Mouse (Mus musculus) heart, embryonic 13.5 days (tissue): Measurements from ENCODE around the gene P2ry4. TPM values are rescaled to one million over a fixed set of nuclear protein-coding genes. Genes with fewer than 3 reads are reported as not detected.

Experiments used
- ATAC-seq: fragments of 200-750 bp; cut with Nextera tagmentation; 2 replicates; pipeline ENCODE4 v1.8.0; 2017; ENCODE audit warnings: moderate TSS enrichment; ENCODE audit not compliant: insufficient number of reproducible peaks, low FRiP score, low TSS enrichment; ENCODE audit errors: extremely low read depth
- H3K27ac ChIP-seq: fragments of 300-500 bp; sonication (generic); replicated peaks from 2 replicates; pipeline ENCODE4 v1.5.1; 2015; ENCODE audit warnings: moderate library complexity, mild to moderate bottlenecking, inconsistent platforms
- H3K27me3 ChIP-seq: fragments of 300-500 bp; sonication (generic); replicated peaks from 2 replicates; pipeline ENCODE4 v1.6.1; 2015; ENCODE audit warnings: mild to moderate bottlenecking, inconsistent platforms
- H3K36me3 ChIP-seq: fragments of 300-500 bp; sonication (generic); 2 replicates; pipeline ENCODE4 v1.6.1; 2015; ENCODE audit warnings: mild to moderate bottlenecking, inconsistent platforms
- H3K4me1 ChIP-seq: fragments of 300-500 bp; sonication (generic); 2 replicates; pipeline ENCODE4 v1.6.1; 2015; ENCODE audit warnings: inconsistent platforms
- H3K4me2 ChIP-seq: fragments of 300-500 bp; sonication (generic); 2 replicates; pipeline ENCODE4 v1.6.1; 2015; ENCODE audit warnings: inconsistent platforms, mild to moderate bottlenecking, moderate library complexity
- H3K4me3 ChIP-seq: fragments of 300-500 bp; sonication (generic); 2 replicates; pipeline ENCODE4 v1.5.1; 2015; ENCODE audit warnings: moderate library complexity, mild to moderate bottlenecking, inconsistent platforms
- H3K9ac ChIP-seq: fragments of 300-500 bp; sonication (generic); 2 replicates; pipeline ENCODE4 v1.6.1; 2015; ENCODE audit warnings: inconsistent platforms, mild to moderate bottlenecking, moderate library complexity
- H3K9me3 ChIP-seq: fragments of 300-500 bp; sonication (generic); 2 replicates; pipeline ENCODE4 v1.6.1; 2016; ENCODE audit warnings: inconsistent platforms
- WGBS: fragments of 180-500 bp; shearing (Covaris S2); methylation state at CpG from one replicate; pipeline ENCODE4 v1.1.7; 2015; ENCODE audit warnings: mixed read lengths; 5-methylcytosine and 5-hydroxymethylcytosine counted together
- polyA plus RNA-seq: library from polyadenylated mRNA; unstranded; fragments of >200 nt; fragmentation: Nextera tagmentation; extraction: Ambion mirVana; gene quantifications from 2 replicates; pipeline ENCODE4 v1.2.1, GENCODE M21; 2015

P2ry4 gene
- polyA plus RNA-seq, 1 experiment from 2014 or later: not detected

DNA sequence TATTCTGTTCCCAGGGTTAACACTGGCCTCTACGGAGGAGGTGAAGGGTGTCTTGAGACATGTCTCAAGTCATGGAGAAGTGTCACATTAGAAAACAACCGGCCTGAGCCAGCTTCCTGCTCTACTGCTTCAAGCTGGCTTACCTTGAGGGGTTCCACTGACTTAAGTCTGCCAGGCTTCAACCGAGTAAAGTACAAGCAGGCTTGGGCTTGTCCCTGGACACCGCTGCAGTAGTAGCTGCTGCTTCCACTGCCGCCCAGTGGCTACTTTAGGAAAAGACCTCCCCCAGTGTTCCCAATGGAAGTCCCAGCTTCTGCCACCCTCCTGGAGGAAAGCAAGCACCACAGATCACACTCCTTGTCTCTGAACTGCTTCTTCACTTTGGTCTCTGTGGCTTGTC, 2.8 kb upstream of the P2ry4 start:
- no peak overlapping the region for H3K9ac ChIP-seq
- H3K4me2 ChIP-seq: no peak overlapping the region
- H3K27me3 ChIP-seq: peaks cover 31% of the 10 kb centered on the region
- no peak overlapping the region for H3K4me3 ChIP-seq
- H3K4me1 ChIP-seq: peaks cover 2% of the 10 kb centered on the region; the same call in 1 of the 2 replicates
- WGBS: 22% methylated on average over 5 of the region's 5 CpGs
- H3K36me3 ChIP-seq: no peaks in the 10 kb centered on the region
- no peak overlapping the region for H3K27ac ChIP-seq
- ATAC-seq: no peak
- H3K9me3 ChIP-seq: no peaks in the 10 kb centered on the region

DNA sequence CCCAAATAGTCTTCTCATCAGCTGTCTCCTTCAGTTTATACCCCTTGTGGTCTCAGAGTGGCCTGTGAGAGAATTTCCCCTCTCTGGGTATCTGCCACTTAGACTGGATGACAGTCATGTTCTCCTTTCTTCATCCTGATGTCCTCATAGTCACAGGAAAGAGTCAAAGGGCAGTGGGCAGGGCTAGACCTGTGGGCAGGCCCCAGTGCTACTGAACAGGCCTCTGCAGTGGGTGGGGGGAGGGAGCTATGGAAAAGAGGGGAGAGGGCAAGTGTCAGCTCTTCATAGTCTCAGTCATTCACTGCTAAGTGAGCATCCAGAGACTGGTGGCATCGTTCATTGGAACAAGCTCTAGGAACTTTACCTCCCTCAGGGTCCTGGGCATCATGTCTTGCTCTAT, 22.7 kb downstream of the P2ry4 start, which contains the start of gene Awat1:
Awat1 (plus strand) TSS at position 301 of the 400 bp plus-strand sequence.
- H3K9me3 ChIP-seq: no peaks in the 10 kb centered on the region
- 79% methylated on average over 1 of the region's 1 CpGs for WGBS
- no peak within 1 kb of the TSS for H3K4me3 ChIP-seq
- H3K4me1 ChIP-seq: no peaks in the 10 kb centered on the region
- no peak within 1 kb of the TSS for H3K9ac ChIP-seq
- no peak within 1 kb of the TSS for H3K4me2 ChIP-seq
- no peaks in the 10 kb centered on the region for H3K36me3 ChIP-seq
- no peak for ATAC-seq
- peaks cover 5% of the 10 kb centered on the region; the same call in 1 of the 2 replicates for H3K27me3 ChIP-seq
- no peak within 1 kb of the TSS for H3K27ac ChIP-seq

DNA sequence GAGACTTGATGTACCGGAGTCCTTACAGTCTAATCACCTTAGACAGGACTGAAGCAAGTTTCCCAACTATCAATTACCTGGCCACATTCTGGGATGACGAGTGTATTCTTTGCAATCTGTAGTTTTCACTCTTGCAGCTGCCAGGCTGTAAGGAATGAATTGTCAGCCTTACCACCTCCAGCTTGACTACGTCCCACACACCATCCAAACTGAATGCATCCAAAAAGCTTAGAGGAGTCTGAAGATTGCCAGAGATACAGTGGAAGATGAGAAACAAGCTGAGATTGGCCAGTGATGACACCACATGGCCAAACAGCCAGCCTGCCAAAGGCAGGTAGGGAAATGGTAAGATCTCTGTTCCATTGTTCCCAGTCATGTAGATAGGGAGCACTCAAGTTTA, 29.0 kb downstream of the P2ry4 start:
- WGBS: 80% methylated on average over 3 of the region's 3 CpGs
- no peaks in the 10 kb centered on the region for H3K4me1 ChIP-seq
- ATAC-seq: no peak
- H3K4me3 ChIP-seq: no peak overlapping the region
- H3K9ac ChIP-seq: no peak overlapping the region
- H3K36me3 ChIP-seq: no peaks in the 10 kb centered on the region
- H3K27ac ChIP-seq: no peak overlapping the region
- H3K9me3 ChIP-seq: no peaks in the 10 kb centered on the region
- no peak overlapping the region for H3K4me2 ChIP-seq
- peaks cover 5% of the 10 kb centered on the region; the same call in 1 of the 2 replicates for H3K27me3 ChIP-seq

DNA sequence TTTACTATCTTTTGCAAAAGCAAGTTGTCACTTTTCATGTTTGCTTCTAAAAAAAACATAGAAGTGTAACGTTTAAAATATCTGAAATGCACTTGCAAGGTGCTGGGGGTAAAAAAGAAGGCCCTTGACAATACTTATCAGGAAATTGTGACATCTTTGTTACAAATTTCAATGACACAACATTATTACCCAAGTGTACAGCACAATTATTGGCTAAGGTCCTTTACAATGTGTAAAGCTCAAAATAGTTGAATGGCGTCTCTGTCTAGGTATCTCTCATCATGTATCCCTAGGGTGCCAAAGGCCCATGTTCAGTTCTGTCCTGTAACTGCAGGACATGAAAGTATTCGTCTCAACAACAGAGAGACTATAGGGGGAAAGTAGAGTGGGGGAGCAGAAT, 38.6 kb downstream of the P2ry4 start:
- 64% methylated on average over 3 of the region's 3 CpGs for WGBS
- H3K9me3 ChIP-seq: no peaks in the 10 kb centered on the region
- no peak overlapping the region for H3K27ac ChIP-seq
- ATAC-seq: no peak
- H3K4me3 ChIP-seq: no peak overlapping the region
- no peaks in the 10 kb centered on the region; the same call in 1 of the 2 replicates for H3K27me3 ChIP-seq
- H3K9ac ChIP-seq: no peak overlapping the region
- H3K4me2 ChIP-seq: no peak overlapping the region
- no peaks in the 10 kb centered on the region for H3K4me1 ChIP-seq
- no peaks in the 10 kb centered on the region for H3K36me3 ChIP-seq

Other genes with a start within 250 kb of the P2ry4 start
- gene Otud6a, start 165.9 kb downstream of the P2ry4 start, polyA plus RNA-seq: not detected in 2 replicates
- gene Awat2, start 152.2 kb downstream of the P2ry4 start, polyA plus RNA-seq: not detected in 2 replicates
- gene Igbp1, start 100.6 kb downstream of the P2ry4 start, polyA plus RNA-seq: 25.4 and 27.3 TPM in 2 replicates
- not detected in 2 replicates for gene Dgat2l6, start 70.0 kb downstream of the P2ry4 start, polyA plus RNA-seq
- gene Awat1, start 22.6 kb downstream of the P2ry4 start, polyA plus RNA-seq: not detected in 2 replicates
- 0.70 and 2.0 TPM in 2 replicates for gene Arr3, start 10.6 kb upstream of the P2ry4 start, polyA plus RNA-seq
- 21.1 and 22.0 TPM in 2 replicates for gene Kif4, start 30.9 kb upstream of the P2ry4 start, polyA plus RNA-seq
- 88.2 and 103 TPM in 2 replicates for gene Pdzd11, start 31.7 kb upstream of the P2ry4 start, polyA plus RNA-seq
- gene Gdpd2, start 135.0 kb upstream of the P2ry4 start, polyA plus RNA-seq: 0.71 and 1.5 TPM in 2 replicates
- 1.6 and 1.7 TPM in 2 replicates for gene Dlg3, start 172.9 kb upstream of the P2ry4 start, polyA plus RNA-seq